Mouse (Mus musculus): Measurements from ENCODE around the gene Rhox4f. TPM values are rescaled to one million over a fixed set of nuclear protein-coding genes. Genes with fewer than 3 reads are reported as not detected.

The Rhox4f gene
- polyA plus RNA-seq, 1 experiment from 2014 or later, result not detected

Other genes with a start within 250 kb of the Rhox4f start
- gene Rhox3a2, start 227.7 kb downstream of the Rhox4f start, polyA plus RNA-seq (2014; fragmentation: Nextera tagmentation; extraction: Ambion mirVana), result not detected in 2 replicates
- gene Rhox4a2, start 216.9 kb downstream of the Rhox4f start, polyA plus RNA-seq (2014; fragmentation: Nextera tagmentation; extraction: Ambion mirVana), result not detected in 2 replicates
- gene Rhox2b, start 195.6 kb downstream of the Rhox4f start, polyA plus RNA-seq (2014; fragmentation: Nextera tagmentation; extraction: Ambion mirVana), result not detected in 2 replicates
- not detected in 2 replicates for gene Rhox4b, start 175.2 kb downstream of the Rhox4f start, polyA plus RNA-seq (2014; fragmentation: Nextera tagmentation; extraction: Ambion mirVana)
- not detected in 2 replicates for gene Rhox2c, start 154.0 kb downstream of the Rhox4f start, polyA plus RNA-seq (2014; fragmentation: Nextera tagmentation; extraction: Ambion mirVana)
- gene Rhox3c, start 149.1 kb downstream of the Rhox4f start, polyA plus RNA-seq (2014; fragmentation: Nextera tagmentation; extraction: Ambion mirVana), result not detected in 2 replicates
- gene Rhox4c, start 127.4 kb downstream of the Rhox4f start, polyA plus RNA-seq (2014; fragmentation: Nextera tagmentation; extraction: Ambion mirVana), result not detected in 2 replicates
- not detected in 2 replicates for gene Rhox2d, start 114.3 kb downstream of the Rhox4f start, polyA plus RNA-seq (2014; fragmentation: Nextera tagmentation; extraction: Ambion mirVana)
- gene Rhox4d, start 93.3 kb downstream of the Rhox4f start, polyA plus RNA-seq (2014; fragmentation: Nextera tagmentation; extraction: Ambion mirVana), result not detected in 2 replicates
- gene Rhox2e, start 77.3 kb downstream of the Rhox4f start, polyA plus RNA-seq (2014; fragmentation: Nextera tagmentation; extraction: Ambion mirVana), result not detected in 2 replicates
- not detected in 2 replicates for gene Rhox3e, start 65.7 kb downstream of the Rhox4f start, polyA plus RNA-seq (2014; fragmentation: Nextera tagmentation; extraction: Ambion mirVana)
- not detected in 2 replicates for gene Rhox4e, start 50.3 kb downstream of the Rhox4f start, polyA plus RNA-seq (2014; fragmentation: Nextera tagmentation; extraction: Ambion mirVana)
- not detected in 2 replicates for gene Rhox2f, start 36.3 kb downstream of the Rhox4f start, polyA plus RNA-seq (2014; fragmentation: Nextera tagmentation; extraction: Ambion mirVana)
- not detected in 2 replicates for gene Rhox3f, start 26.7 kb downstream of the Rhox4f start, polyA plus RNA-seq (2014; fragmentation: Nextera tagmentation; extraction: Ambion mirVana)
- gene Rhox3g, start 20.9 kb upstream of the Rhox4f start, polyA plus RNA-seq (2014; fragmentation: Nextera tagmentation; extraction: Ambion mirVana), result not detected in 2 replicates
- gene Rhox2g, start 35.8 kb upstream of the Rhox4f start, polyA plus RNA-seq (2014; fragmentation: Nextera tagmentation; extraction: Ambion mirVana), result not detected in 2 replicates
- not detected in 2 replicates for gene Rhox4g, start 43.6 kb upstream of the Rhox4f start, polyA plus RNA-seq (2014; fragmentation: Nextera tagmentation; extraction: Ambion mirVana)
- gene Rhox3h, start 61.1 kb upstream of the Rhox4f start, polyA plus RNA-seq (2014; fragmentation: Nextera tagmentation; extraction: Ambion mirVana), result not detected in 2 replicates
- not detected in 2 replicates for gene Rhox2h, start 65.6 kb upstream of the Rhox4f start, polyA plus RNA-seq (2014; fragmentation: Nextera tagmentation; extraction: Ambion mirVana)
- gene Rhox5, start 197.1 kb upstream of the Rhox4f start, polyA plus RNA-seq (2014; fragmentation: Nextera tagmentation; extraction: Ambion mirVana), result 0.59 and 0.67 TPM in 2 replicates
- gene Rhox6, start 219.2 kb upstream of the Rhox4f start, polyA plus RNA-seq (2014; fragmentation: Nextera tagmentation; extraction: Ambion mirVana), result not detected in 2 replicates
- gene Rhox7a, start 224.0 kb upstream of the Rhox4f start, polyA plus RNA-seq (2014; fragmentation: Nextera tagmentation; extraction: Ambion mirVana), result not detected in 2 replicates